Mouse (Mus musculus): ENCODE measurements at regions not wholly inside any gene's neighbourhood (a gene's known extent, or its start where the extent isn't known, plus 50 kb on each side); places are given as distances from the start of the nearest gene placed in this dataset.

DNA sequence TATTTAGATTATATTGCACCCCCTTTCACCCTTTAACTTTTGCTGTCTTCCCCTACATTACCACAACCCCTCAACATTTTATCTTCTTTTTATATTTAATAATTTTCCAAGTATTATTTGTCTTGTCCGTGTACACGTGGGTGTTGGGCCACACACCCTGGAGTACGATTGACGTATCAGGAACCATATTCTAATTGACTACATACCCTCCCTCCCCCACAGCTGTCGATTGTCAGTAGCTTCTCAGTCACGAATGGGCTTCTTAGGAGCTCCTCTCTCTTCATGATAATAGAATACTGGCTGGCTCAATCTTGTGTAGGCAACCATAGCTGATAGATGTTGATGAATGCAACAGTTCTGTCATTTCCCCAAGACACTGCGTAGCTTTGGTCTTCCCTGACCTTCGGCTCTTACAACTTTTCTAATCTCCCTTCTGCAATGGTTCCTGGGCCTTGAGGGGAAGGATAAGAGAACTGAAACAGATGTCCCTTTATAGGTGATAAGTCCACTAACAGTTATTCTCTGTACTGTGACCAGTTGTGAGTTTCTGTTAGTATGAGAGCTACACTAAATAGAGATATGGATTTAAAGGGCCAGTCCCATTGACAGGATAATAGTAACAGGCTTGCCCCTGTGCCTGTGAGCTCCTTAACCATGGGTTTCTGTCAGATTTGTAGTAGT lies 310.9 kb downstream of the Epha7 start:
- TF ChIP-seq TAL1 (IDR thresholded peaks at IDR 0.05; ENCODE audit: low read length) (peak; percentile 45; the same call in 1 of the 3 replicates), GATA1 (IDR thresholded peaks at IDR 0.05; ENCODE audit: low read length) (no peak)

Measured in erythroblast, embryonic 14.5 days (primary cell).